ENCODE assay signal across 11 mouse cellular contexts in the genomic region with DNA sequence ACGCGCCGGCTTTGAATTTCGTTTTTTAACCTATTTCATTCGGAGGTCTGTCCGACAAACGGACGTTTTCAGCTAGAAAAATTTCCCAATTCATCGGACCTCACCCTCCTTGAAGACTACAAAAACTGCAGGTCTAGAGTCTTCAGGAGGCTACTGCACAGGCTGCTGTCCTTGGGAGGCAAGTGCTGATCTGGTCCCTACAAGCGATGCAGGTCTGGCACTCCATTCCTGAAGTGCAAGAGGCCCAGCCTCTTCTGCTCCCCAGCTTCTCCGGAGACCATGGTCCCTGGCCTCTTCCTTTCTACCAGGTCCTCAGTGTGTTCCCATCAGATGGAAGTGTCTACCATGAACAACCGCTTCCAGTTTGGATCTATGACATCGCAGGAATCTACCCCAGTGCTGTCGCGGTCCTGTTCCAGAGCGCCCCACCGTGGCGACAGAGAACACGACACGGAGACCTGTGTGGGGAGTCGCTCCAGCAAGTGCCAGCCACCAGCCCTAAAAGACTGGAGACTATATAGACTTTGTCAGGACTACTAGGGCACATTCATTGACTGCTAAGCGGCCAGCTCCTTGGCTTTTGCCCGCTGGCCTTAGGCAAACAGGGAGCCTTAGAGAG. TPM values are rescaled to one million over a fixed set of nuclear protein-coding genes. Genes with fewer than 3 reads are reported as not detected.
DNase-seq lines count a peak whose midpoint lies in the region; ATAC-seq and TF ChIP-seq lines count a peak whose summit lies in the region.
"Not testable (repeated sequence)": the region's sequence is repeated elsewhere in the genome, so short reads cannot be mapped to it uniquely, and the experiment has no call there.
"Had no signal": no experiment of that assay in that cellular context is flagged by ENCODE, and none has a peak within 500 bp of the region (broad histone marks: within the 10 kb centered on the region; RNA-seq: fewer than 3 reads in every experiment).

No protein-coding gene starts in this region.

- H3K27ac ChIP-seq in cortical plate, adult 2 months (ENCODE audit: insufficient read depth, low read length); intestine, postnatal 0 days (ENCODE audit: low read depth, low read length): not testable (repeated sequence)

- not testable (repeated sequence) for H3K9ac ChIP-seq in intestine, postnatal 0 days (ENCODE audit: low read depth, low read length)

- H3K9me3 ChIP-seq in intestine, postnatal 0 days (ENCODE audit: control insufficient read depth) = not testable (repeated sequence)

- WGBS in intestine, postnatal 0 days = 7% methylated on average over 14 of the region's 23 CpGs

- H3K36me3 ChIP-seq in intestine, postnatal 0 days (ENCODE audit: control insufficient read depth, insufficient read depth) = not testable (repeated sequence)

- not testable (repeated sequence) for H3K4me1 ChIP-seq in cortical plate, adult 2 months (ENCODE audit: control insufficient read depth, insufficient read depth, low read length); intestine, postnatal 0 days (replicated peaks; ENCODE audit: control insufficient read depth, insufficient read depth, low read length)

- not testable (repeated sequence) for TF ChIP-seq POLR2A in cortical plate, adult 2 months (IDR thresholded peaks at IDR 0.05; ENCODE audit: extremely low read depth, insufficient read depth, low read length)

- H3K4me2 ChIP-seq in intestine, postnatal 0 days (replicated peaks; ENCODE audit: low read depth) = not testable (repeated sequence)

- DNase-seq in A20 (ENCODE audit: low read depth, low spot score) = peak; percentile 41
- DNase-seq in adrenal gland, postnatal 14 days = peak; percentile 70
- DNase-seq in heart, adult 18-20 months = peak; percentile 6 to 29
- peak; percentile 4 to 36 for DNase-seq in left cerebral cortex, postnatal 10 days (ENCODE audit: extremely low spot score in 1 of 2, low spot score in 2 of 2)
- peak; percentile 65 for DNase-seq in retina, embryonic 14.5 days (ENCODE audit: low spot score)

- intact Hi-C loops in left cerebral cortex, postnatal 10 days (cut with DNase I) = loop anchor here (10.0 kb wide), 1 partner anchor 387 kb away; no protein-coding TSS in a partner anchor

- peak; percentile 42; the same call in 1 of the 2 replicates for ATAC-seq in intestine, postnatal 0 days
- peak; percentile 56 for ATAC-seq in megakaryocyte, adult 5-6 weeks (ENCODE audit: poor library complexity, severe bottlenecking)

- not testable (repeated sequence) for H3K4me3 ChIP-seq in cortical plate, adult 2 months (ENCODE audit: insufficient read depth, low read length); intestine, postnatal 0 days (ENCODE audit: low read depth, low read length)

- TF ChIP-seq CTCF in cortical plate, adult 2 months (IDR thresholded peaks at IDR 0.05; ENCODE audit: extremely low read depth, insufficient read depth, low read length) = 0 out of 2 replicates have a peak, but pooled peaks have one; percentile 1
- peak; percentile 57 for TF ChIP-seq CTCF in intestine, postnatal 0 days (IDR thresholded peaks at IDR 0.05; ENCODE audit: low read depth)

- H3K27me3 ChIP-seq in intestine, postnatal 0 days (replicated peaks; ENCODE audit: control insufficient read depth, insufficient read depth, low read length) = not testable (repeated sequence)

RNA-seq across cellular contexts. Expression of a gene that starts 2.0 kb away (rescaled TPM):
- not detected in 2 replicates for total RNA-seq in adrenal gland, postnatal 14 days (2021)
- not detected in 2 replicates for polyA plus RNA-seq in cortical plate, adult 2 months (2012; rRNA removed)
- total RNA-seq in heart, adult 18-20 months (2021) = not detected
- polyA plus RNA-seq in intestine, postnatal 0 days (2015; fragmentation: Nextera tagmentation; extraction: Ambion mirVana) = not detected in 2 replicates
- total RNA-seq in left cerebral cortex, postnatal 10 days (2021) = not detected
- 0.45 and 1.7 TPM in 2 replicates for total RNA-seq in megakaryocyte, adult 5-6 weeks (2015)
- total RNA-seq in megakaryocyte, adult 5-6 weeks (2017) = 2.6 TPM in 1 of 2 replicates, not detected in the other
- total RNA-seq: gastrocnemius, postnatal 14 days; layer of hippocampus, adult 8-10 months had no signal
- polyA plus RNA-seq: stomach, embryonic 15.5 days had no signal

RNA-seq across cellular contexts. Expression of a gene that starts 7.8 kb away (rescaled TPM):
- total RNA-seq in adrenal gland, postnatal 14 days (2021) = not detected in 2 replicates
- not detected in 2 replicates for polyA plus RNA-seq in cortical plate, adult 2 months (2012; rRNA removed)
- not detected for total RNA-seq in heart, adult 18-20 months (2021)
- not detected in 2 replicates for polyA plus RNA-seq in intestine, postnatal 0 days (2015; fragmentation: Nextera tagmentation; extraction: Ambion mirVana)
- total RNA-seq in left cerebral cortex, postnatal 10 days (2021) = not detected
- not detected in 2 replicates for total RNA-seq in megakaryocyte, adult 5-6 weeks (2015)
- not detected in 2 replicates for total RNA-seq in megakaryocyte, adult 5-6 weeks (2017)
- total RNA-seq: gastrocnemius, postnatal 14 days; layer of hippocampus, adult 8-10 months had no signal
- polyA plus RNA-seq: stomach, embryonic 15.5 days had no signal

RNA-seq across cellular contexts. Expression of a gene that starts 47.1 kb away (rescaled TPM):
- total RNA-seq in adrenal gland, postnatal 14 days (2021) = 39.4 and 39.8 TPM in 2 replicates
- polyA plus RNA-seq in cortical plate, adult 2 months (2012; rRNA removed) = 25.4 and 26.0 TPM in 2 replicates
- 10 to 100 TPM; 19.6 to 19.8 TPM for total RNA-seq in heart, adult 18-20 months (2021)
- 12.9 and 15.4 TPM in 2 replicates for polyA plus RNA-seq in intestine, postnatal 0 days (2015; fragmentation: Nextera tagmentation; extraction: Ambion mirVana)
- total RNA-seq in left cerebral cortex, postnatal 10 days (2021) = 10 to 100 TPM; 41.5 to 44.3 TPM
- total RNA-seq in megakaryocyte, adult 5-6 weeks (2015) = 37.1 and 43.6 TPM in 2 replicates
- total RNA-seq in megakaryocyte, adult 5-6 weeks (2017) = 43.0 and 45.1 TPM in 2 replicates

RNA-seq across cellular contexts. Expression of a gene that starts 56.8 kb away (rescaled TPM):
- not detected in 2 replicates for total RNA-seq in adrenal gland, postnatal 14 days (2021)
- polyA plus RNA-seq in cortical plate, adult 2 months (2012; rRNA removed) = not detected in 2 replicates
- total RNA-seq in heart, adult 18-20 months (2021) = not detected
- polyA plus RNA-seq in intestine, postnatal 0 days (2015; fragmentation: Nextera tagmentation; extraction: Ambion mirVana) = not detected in 2 replicates
- not detected for total RNA-seq in left cerebral cortex, postnatal 10 days (2021)
- total RNA-seq in megakaryocyte, adult 5-6 weeks (2015) = not detected in 2 replicates
- total RNA-seq in megakaryocyte, adult 5-6 weeks (2017) = not detected in 2 replicates
- total RNA-seq: gastrocnemius, postnatal 14 days; layer of hippocampus, adult 8-10 months had no signal
- polyA plus RNA-seq: stomach, embryonic 15.5 days had no signal

Comparison
In these comparisons a context has a peak if more than half of its experiments do, and no peak if none do; other contexts are left out.
1. DNase-seq: peak in every context shown above with its lines; median percentile 70 in adrenal gland, postnatal 14 days; 65 in retina, embryonic 14.5 days; 41 in A20; 20 in left cerebral cortex, postnatal 10 days; 18 in heart, adult 18-20 months.